In the genomic region with DNA sequence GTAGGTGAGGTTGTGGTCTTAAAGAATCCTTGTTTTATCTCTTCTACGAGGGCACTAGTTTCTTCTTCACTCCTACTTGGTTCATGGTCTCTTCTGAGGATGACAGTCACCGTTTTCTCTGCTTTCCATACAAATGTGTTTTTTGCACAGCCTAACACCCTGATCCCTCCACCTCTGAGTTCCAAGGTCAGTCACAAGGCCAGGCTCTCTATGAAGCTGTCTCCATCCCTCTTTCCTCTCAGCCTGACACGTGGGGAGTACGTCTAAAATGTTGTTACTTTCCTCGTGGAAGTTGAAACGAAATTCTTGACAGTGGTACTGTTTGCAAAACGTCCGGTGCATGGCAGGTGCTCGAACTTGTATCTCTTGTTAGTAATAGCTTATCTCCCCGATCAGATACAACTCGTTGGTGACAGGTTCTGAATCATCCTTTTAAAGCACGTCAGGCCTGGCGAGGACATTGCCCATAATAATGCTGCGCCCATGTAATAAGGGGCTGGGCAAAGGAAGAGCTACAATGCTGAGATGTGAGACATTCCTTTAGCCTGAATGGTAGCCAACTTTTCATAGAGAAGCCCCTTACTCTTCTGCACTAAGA, we compare ENCODE assay signal across 8 mouse cellular contexts. TPM values are rescaled to one million over a fixed set of nuclear protein-coding genes. Genes with fewer than 3 reads are reported as not detected.
DNase-seq lines count a peak whose midpoint lies in the region; ATAC-seq and TF ChIP-seq lines count a peak whose summit lies in the region.

No protein-coding gene starts in this region.

- peak overlapping the region; percentile 67 for H3K9ac ChIP-seq in heart, embryonic 16.5 days (ENCODE audit: low read length)
- peak overlapping the region; percentile 56 for H3K9ac ChIP-seq in hindbrain, embryonic 16.5 days (ENCODE audit: low read depth, low read length)
- 0 out of 2 replicates have a peak overlapping the region, but pooled peaks have one; percentile 33 for H3K9ac ChIP-seq in midbrain, postnatal 0 days (replicated peaks; ENCODE audit: low read length, poor library complexity, severe bottlenecking)

- H3K4me1 ChIP-seq in heart, embryonic 16.5 days (ENCODE audit: control insufficient read depth, insufficient read depth, low read length), result peaks cover 25% of the 10 kb centered on the region
- peaks cover 34% of the 10 kb centered on the region for H3K4me1 ChIP-seq in bone marrow macrophage, adult 2 months (ENCODE audit: control insufficient read depth, insufficient read depth, low read length)
- peaks cover 17% of the 10 kb centered on the region for H3K4me1 ChIP-seq in hindbrain, embryonic 16.5 days (ENCODE audit: control insufficient read depth, insufficient read depth, low read depth, low read length)
- H3K4me1 ChIP-seq in midbrain, postnatal 0 days (ENCODE audit: insufficient read depth, low read length), result peaks cover 12% of the 10 kb centered on the region; the same call in 1 of the 2 replicates

- TF ChIP-seq POLR2A in bone marrow macrophage, adult 2 months (IDR thresholded peaks at IDR 0.05; ENCODE audit: borderline replicate concordance, low read depth, low read length), result no peak

- no peak for TF ChIP-seq CTCF in bone marrow macrophage, adult 2 months (IDR thresholded peaks at IDR 0.05; ENCODE audit: low read depth, low read length)
- no peak for TF ChIP-seq CTCF in midbrain, postnatal 0 days (IDR thresholded peaks at IDR 0.05)

- H3K27ac ChIP-seq in heart, embryonic 16.5 days (ENCODE audit: low read length), result no peak overlapping the region
- no peak overlapping the region for H3K27ac ChIP-seq in bone marrow macrophage, adult 2 months (ENCODE audit: insufficient read depth, low read depth, low read length)
- peak overlapping the region; percentile 64; the same call in 1 of the 2 replicates for H3K27ac ChIP-seq in hindbrain, embryonic 16.5 days (ENCODE audit: low read depth, low read length)
- H3K27ac ChIP-seq in midbrain, postnatal 0 days (ENCODE audit: low read depth, low read length), result peak overlapping the region; percentile 71

- 20% methylated on average over 14 of the region's 14 CpGs for WGBS in heart, embryonic 16.5 days
- 20% methylated on average over 14 of the region's 14 CpGs for WGBS in hindbrain, embryonic 16.5 days
- WGBS in midbrain, postnatal 0 days, result 23% methylated on average over 14 of the region's 14 CpGs

- intact Hi-C loops in left cerebral cortex, postnatal 4 days (cut with DNase I), result no loop called here

- H3K4me2 ChIP-seq in heart, embryonic 16.5 days (ENCODE audit: low read depth, low read length), result peak overlapping the region; percentile 71
- peak overlapping the region; percentile 62 for H3K4me2 ChIP-seq in hindbrain, embryonic 16.5 days (ENCODE audit: low read length)
- H3K4me2 ChIP-seq in midbrain, postnatal 0 days (ENCODE audit: low read depth, low read length, poor library complexity, severe bottlenecking), result peak overlapping the region; percentile 54

- no peak for DNase-seq in heart, adult 18-20 months
- no peak for DNase-seq in midbrain, postnatal 0 days (ENCODE audit: low spot score)
- no peak for DNase-seq in left cerebral cortex, postnatal 4 days
- no peak for DNase-seq in adrenal gland, postnatal 14 days
- DNase-seq in layer of hippocampus, postnatal 10 days (ENCODE audit: low spot score in 2 of 2), result no peak

- H3K9me3 ChIP-seq in heart, embryonic 16.5 days (replicated peaks; ENCODE audit: control insufficient read depth, low read length), result no peaks in the 10 kb centered on the region
- no peaks in the 10 kb centered on the region for H3K9me3 ChIP-seq in hindbrain, embryonic 16.5 days (ENCODE audit: control insufficient read depth, low read length)
- H3K9me3 ChIP-seq in midbrain, postnatal 0 days (ENCODE audit: low read length), result no peaks in the 10 kb centered on the region

- H3K27me3 ChIP-seq in heart, embryonic 16.5 days (ENCODE audit: control insufficient read depth, insufficient read depth, low read length), result no peaks in the 10 kb centered on the region
- no peaks in the 10 kb centered on the region for H3K27me3 ChIP-seq in hindbrain, embryonic 16.5 days (replicated peaks; ENCODE audit: control insufficient read depth, insufficient read depth, low read length)
- H3K27me3 ChIP-seq in midbrain, postnatal 0 days (ENCODE audit: insufficient read depth, low read length), result no peaks in the 10 kb centered on the region

- ATAC-seq in heart, embryonic 16.5 days (replicated peaks; ENCODE audit: extremely low read depth, insufficient read depth, low FRiP score), result no peak
- ATAC-seq in hindbrain, embryonic 16.5 days, result no peak; the same call in 1 of the 2 replicates
- ATAC-seq in midbrain, postnatal 0 days (ENCODE audit: low FRiP score), result peak; percentile 3; the same call in 1 of the 2 replicates

- H3K36me3 ChIP-seq in heart, embryonic 16.5 days (ENCODE audit: control insufficient read depth, insufficient read depth), result no peaks in the 10 kb centered on the region
- no peaks in the 10 kb centered on the region for H3K36me3 ChIP-seq in hindbrain, embryonic 16.5 days (ENCODE audit: control insufficient read depth, insufficient read depth, low read length)
- H3K36me3 ChIP-seq in midbrain, postnatal 0 days (ENCODE audit: insufficient read depth, low read length), result no peaks in the 10 kb centered on the region

- peak overlapping the region; percentile 51 for H3K4me3 ChIP-seq in heart, embryonic 16.5 days (ENCODE audit: low read length)
- H3K4me3 ChIP-seq in bone marrow macrophage, adult 2 months (ENCODE audit: insufficient read depth, low read length), result peak overlapping the region; percentile 34
- H3K4me3 ChIP-seq in hindbrain, embryonic 16.5 days (ENCODE audit: low read length), result peak overlapping the region; percentile 70
- peak overlapping the region; percentile 94 for H3K4me3 ChIP-seq in midbrain, postnatal 0 days (ENCODE audit: low read depth, low read length)

RNA-seq across cellular contexts. Expression of a gene that starts 0.6 kb away (rescaled TPM):
- 9.1 and 10.3 TPM in 2 replicates for polyA plus RNA-seq in heart, embryonic 16.5 days (2015; fragmentation: Nextera tagmentation; extraction: Ambion mirVana)
- total RNA-seq in heart, adult 18-20 months (2021), result 10 to 100 TPM; 35.0 to 35.8 TPM
- 21.2 and 27.0 TPM in 2 replicates for polyA plus RNA-seq in bone marrow macrophage, adult 2 months (2012; ENCODE audit: insufficient read depth, insufficient read length, missing spikeins)
- polyA plus RNA-seq in hindbrain, embryonic 16.5 days (2015; fragmentation: Nextera tagmentation; extraction: Ambion mirVana), result 19.1 and 21.7 TPM in 2 replicates
- total RNA-seq in midbrain, postnatal 0 days (2014; rRNA removed), result 59.0 and 71.7 TPM in 2 replicates
- 16.0 and 17.7 TPM in 2 replicates for polyA plus RNA-seq in midbrain, postnatal 0 days (2015; fragmentation: Nextera tagmentation; extraction: Ambion mirVana)
- 10 to 100 TPM; 72.5 to 78.0 TPM for total RNA-seq in left cerebral cortex, postnatal 4 days (2021)
- total RNA-seq in adrenal gland, postnatal 14 days (2021), result 44.8 and 47.3 TPM in 2 replicates
- 10 to 100 TPM; 73.8 to 82.2 TPM for total RNA-seq in layer of hippocampus, postnatal 10 days (2021)

RNA-seq across cellular contexts. Expression of a gene that starts 33.7 kb away (rescaled TPM):
- polyA plus RNA-seq in heart, embryonic 16.5 days (2015; fragmentation: Nextera tagmentation; extraction: Ambion mirVana), result 0.55 and 1.4 TPM in 2 replicates
- total RNA-seq in heart, adult 18-20 months (2021), result under 1 TPM; 0.15 to 0.26 TPM
- 1.2 and 1.9 TPM in 2 replicates for polyA plus RNA-seq in bone marrow macrophage, adult 2 months (2012; ENCODE audit: insufficient read depth, insufficient read length, missing spikeins)
- polyA plus RNA-seq in hindbrain, embryonic 16.5 days (2015; fragmentation: Nextera tagmentation; extraction: Ambion mirVana), result 809 and 814 TPM in 2 replicates
- total RNA-seq in midbrain, postnatal 0 days (2014; rRNA removed), result 169 and 264 TPM in 2 replicates
- 514 and 635 TPM in 2 replicates for polyA plus RNA-seq in midbrain, postnatal 0 days (2015; fragmentation: Nextera tagmentation; extraction: Ambion mirVana)
- total RNA-seq in left cerebral cortex, postnatal 4 days (2021), result 100 to 1,000 TPM; 275 to 360 TPM
- 3.5 and 6.6 TPM in 2 replicates for total RNA-seq in adrenal gland, postnatal 14 days (2021)
- total RNA-seq in layer of hippocampus, postnatal 10 days (2021), result 100 to 1,000 TPM; 459 to 580 TPM

Comparison
In these comparisons a context has a peak if more than half of its experiments do, and no peak if none do; other contexts are left out.
1. H3K27ac ChIP-seq: peak in hindbrain, embryonic 16.5 days (single experiment) and midbrain, postnatal 0 days (single experiment); none in heart, embryonic 16.5 days (single experiment) and bone marrow macrophage, adult 2 months (single experiment).
2. H3K4me3 ChIP-seq: peak in every context shown above with its lines; median percentile 94 in midbrain, postnatal 0 days; 70 in hindbrain, embryonic 16.5 days; 51 in heart, embryonic 16.5 days; 34 in bone marrow macrophage, adult 2 months.
3. RNA of a gene that starts 33.7 kb away (total RNA-seq): 459 to 580 TPM in layer of hippocampus, postnatal 10 days, 275 to 360 TPM in left cerebral cortex, postnatal 4 days and 169 to 264 TPM in midbrain, postnatal 0 days; 3.5 to 6.6 TPM in adrenal gland, postnatal 14 days and 0.15 to 0.26 TPM in heart, adult 18-20 months; every median in the first group is over 10 times any median in the second.
4. Peak in every context shown above with its lines, with median percentiles within 50 percentile points of each other: H3K4me2 ChIP-seq and H3K9ac ChIP-seq.